Mouse (Mus musculus) CH12.LX (cell line): ENCODE results near the gene Sf3b1. TPM values are rescaled to one million over a fixed set of nuclear protein-coding genes. Genes with fewer than 3 reads are reported as not detected.

ENCODE experiments used
- DNase-seq: peaks from one replicate; pipeline ENCODE4 v3.0.0-alpha.2; 2013; ENCODE audit errors: extremely low read depth
- H3K27ac ChIP-seq: 2 replicates; pipeline ENCODE4 v1.5.1; 2012; ENCODE audit warnings: low read depth, mild to moderate bottlenecking, control low read depth, moderate library complexity; ENCODE audit not compliant: insufficient read depth
- H3K27me3 ChIP-seq: replicated peaks from 2 replicates; pipeline ENCODE3; 2012; ENCODE audit warnings: inconsistent platforms
- H3K36me3 ChIP-seq, 2 experiments: replicated peaks in 1 of 2; 2 replicates each; pipeline versions ENCODE3 to v1.6.1; 2012; ENCODE audit warnings: inconsistent platforms in 1 of 2, low read length in 1 of 2, mild to moderate bottlenecking in 1 of 2, mixed read lengths in 1 of 2, moderate library complexity in 1 of 2; ENCODE audit not compliant: control insufficient read depth in 1 of 2, insufficient read depth in 1 of 2
- H3K4me1 ChIP-seq, 2 experiments: 2 replicates each; pipeline ENCODE4 v1.6.1; 2012; ENCODE audit warnings: inconsistent platforms in 1 of 2, moderate library complexity in 1 of 2; ENCODE audit not compliant: insufficient read depth in 2 of 2, control insufficient read depth in 1 of 2
- H3K4me2 ChIP-seq: 2 replicates; pipeline ENCODE4 v1.6.1; 2012; ENCODE audit warnings: low read depth, mild to moderate bottlenecking, control low read depth; ENCODE audit not compliant: poor library complexity, insufficient read depth, severe bottlenecking
- H3K4me3 ChIP-seq, 3 experiments: fragments of 150-350 bp in 1 of 3; sonication (generic) in 1 of 3; replicated peaks in 1 of 3; 2 replicates each; pipeline versions ENCODE3 to v1.5.1; 2011 to 2012; ENCODE audit warnings: low read depth in 2 of 3, low read length in 2 of 3, mild to moderate bottlenecking in 2 of 3, moderate library complexity in 2 of 3, control low read depth in 1 of 3, improper control_type of control experiment in 1 of 3, inconsistent platforms in 1 of 3, mixed read lengths in 1 of 3; ENCODE audit not compliant: poor library complexity in 1 of 3
- H3K79me2 ChIP-seq: replicated peaks from 2 replicates; pipeline ENCODE4 v1.6.1; 2012; ENCODE audit warnings: mild to moderate bottlenecking, moderate library complexity; ENCODE audit not compliant: control insufficient read depth, poor library complexity, insufficient read depth, severe bottlenecking; ENCODE audit errors: extremely low read depth
- H3K9ac ChIP-seq: 2 replicates; pipeline ENCODE4 v1.6.1; 2012; ENCODE audit warnings: low read depth, mild to moderate bottlenecking, control low read depth, moderate library complexity; ENCODE audit not compliant: insufficient read depth
- H3K9me3 ChIP-seq: replicated peaks from 2 replicates; pipeline ENCODE3; 2012; ENCODE audit warnings: low read length, inconsistent platforms, mixed read lengths
- CHD1 ChIP-seq: IDR thresholded peaks from 2 replicates; pipeline ENCODE4 v1.6.1; 2012; ENCODE audit warnings: low read depth, low read length, improper control_type of control experiment, inconsistent platforms
- CHD2 ChIP-seq: IDR thresholded peaks from 2 replicates; pipeline ENCODE4 v1.6.1; 2011; ENCODE audit warnings: low read length, improper control_type of control experiment
- CTCF ChIP-seq, 2 experiments: IDR thresholded peaks in 1 of 2; conservative IDR thresholded peaks in 1 of 2; 2 replicates each; pipeline ENCODE4 v1.5.1; 2011 to 2012; ENCODE audit warnings: low read depth in 2 of 2, low read length in 2 of 2, improper control_type of control experiment in 1 of 2, inconsistent platforms in 1 of 2, mild to moderate bottlenecking in 1 of 2, moderate library complexity in 1 of 2
- E2F4 ChIP-seq: IDR thresholded peaks from 2 replicates; pipeline ENCODE4 v1.6.1; 2011; ENCODE audit warnings: low read depth, low read length, improper control_type of control experiment; ENCODE audit not compliant: insufficient replicate concordance
- ELF1 ChIP-seq: IDR thresholded peaks from 2 replicates; pipeline ENCODE4 v1.6.1; 2014; ENCODE audit warnings: low read depth, mild to moderate bottlenecking, inconsistent platforms, low read length, improper control_type of control experiment
- ETS1 ChIP-seq: conservative IDR thresholded peaks from 2 replicates; pipeline ENCODE4 v1.6.1; 2012; ENCODE audit warnings: low read depth, mild to moderate bottlenecking, inconsistent platforms, low read length, improper control_type of control experiment, moderate library complexity
- GABPA ChIP-seq: IDR thresholded peaks from 2 replicates; pipeline ENCODE4 v1.6.1; 2012; ENCODE audit warnings: low read depth, low read length, improper control_type of control experiment, inconsistent platforms; ENCODE audit not compliant: insufficient replicate concordance
- HCFC1 ChIP-seq: IDR thresholded peaks from 2 replicates; pipeline ENCODE4 v1.6.1; 2012; ENCODE audit warnings: low read depth, mild to moderate bottlenecking, inconsistent platforms, low read length, improper control_type of control experiment
- KAT2A ChIP-seq: IDR thresholded peaks from 2 replicates; pipeline ENCODE4 v1.6.1; 2012; ENCODE audit warnings: low read length, improper control_type of control experiment, inconsistent platforms; ENCODE audit not compliant: insufficient replicate concordance
- MAFK ChIP-seq: IDR thresholded peaks from 2 replicates; pipeline ENCODE4 v1.6.1; 2011; ENCODE audit warnings: low read length, improper control_type of control experiment; ENCODE audit not compliant: insufficient replicate concordance
- MAZ ChIP-seq: IDR thresholded peaks from 2 replicates; pipeline ENCODE4 v1.6.1; 2012; ENCODE audit warnings: low read depth, mild to moderate bottlenecking, inconsistent platforms, low read length, improper control_type of control experiment, moderate library complexity
- MEF2A ChIP-seq: IDR thresholded peaks from 2 replicates; pipeline ENCODE4 v1.6.1; 2014; ENCODE audit warnings: low read depth, mild to moderate bottlenecking, inconsistent platforms, low read length, improper control_type of control experiment, borderline replicate concordance
- NRF1 ChIP-seq: IDR thresholded peaks from 2 replicates; pipeline ENCODE4 v1.6.1; 2014; ENCODE audit warnings: low read depth, mild to moderate bottlenecking, inconsistent platforms, low read length, improper control_type of control experiment, moderate library complexity
- PAX5 ChIP-seq: IDR thresholded peaks from 2 replicates; pipeline ENCODE4 v1.6.1; 2012; ENCODE audit warnings: low read length, inconsistent platforms, mixed read lengths
- POLR2A ChIP-seq: IDR thresholded peaks from 2 replicates; pipeline ENCODE4 v1.6.1; 2011; ENCODE audit warnings: low read depth, mild to moderate bottlenecking, improper control_type of control experiment, low read length
- POLR2AphosphoS2 ChIP-seq: IDR thresholded peaks from 2 replicates; pipeline ENCODE4 v1.6.1; 2011; ENCODE audit warnings: low read depth, low read length, improper control_type of control experiment
- SIN3A ChIP-seq: IDR thresholded peaks from 2 replicates; pipeline ENCODE4 v1.6.1; 2012; ENCODE audit warnings: low read length, improper control_type of control experiment, inconsistent platforms
- SMC3 ChIP-seq: IDR thresholded peaks from 2 replicates; pipeline ENCODE4 v1.6.1; 2011; ENCODE audit warnings: low read depth, low read length, improper control_type of control experiment
- TBP ChIP-seq: conservative IDR thresholded peaks from 2 replicates; pipeline ENCODE4 v1.6.1; 2011; ENCODE audit warnings: low read depth, low read length, improper control_type of control experiment
- UBTF ChIP-seq: IDR thresholded peaks from 2 replicates; pipeline ENCODE4 v1.6.1; 2012; ENCODE audit warnings: low read depth, mild to moderate bottlenecking, inconsistent platforms, low read length, improper control_type of control experiment, moderate library complexity
- USF2 ChIP-seq: conservative IDR thresholded peaks from 2 replicates; pipeline ENCODE4 v1.6.1; 2011; ENCODE audit warnings: low read depth, low read length, improper control_type of control experiment
- ZC3H11A ChIP-seq: IDR thresholded peaks from 2 replicates; pipeline ENCODE4 v1.6.1; 2012; ENCODE audit warnings: low read depth, mild to moderate bottlenecking, inconsistent platforms, low read length, improper control_type of control experiment
- ZNF384 ChIP-seq: IDR thresholded peaks from 2 replicates; pipeline ENCODE4 v1.6.1; 2012; ENCODE audit warnings: low read depth, low read length, improper control_type of control experiment, inconsistent platforms
- dilution Hi-C: fragments of 300-500 bp; cut with MboI; formaldehyde crosslinking; loops from 2 replicates; pipeline ENCODE4 v1.14.3; 2020; ENCODE audit warnings: low sequenced_read_pairs; ENCODE audit not compliant: extremely low pct_unique_long_range_greater_than_20kb, extremely low pct_ligation_motif_present
- in situ Hi-C: fragments of 300-500 bp; cut with MboI; formaldehyde crosslinking; loops from 3 replicates; pipeline ENCODE4 v1.14.3; 2019; ENCODE audit warnings: low sequenced_read_pairs, low pct_ligation_motif_present, low pct_unique_long_range_greater_than_20kb, mixed read lengths
- polyA plus RNA-seq: library from polyadenylated mRNA; unstranded; fragments of >175 nt; gene quantifications from 2 replicates; pipeline ENCODE4 v1.2.1, GENCODE M21; 2012; ENCODE audit warnings: low read depth; ENCODE audit not compliant: insufficient read length
- total RNA-seq, 2 experiments: library from RNA; depleted of rRNA; stranded (reverse); fragments of 300-350 nt in 1 of 2; fragments of >200 nt in 1 of 2; gene quantifications; 2 replicates each; pipeline ENCODE4 v1.2.3; 2012 to 2014

Gene Sf3b1
- total and polyA plus RNA-seq, 3 experiments: 109 to 186 (median 133) TPM

GRCm38 (mm10) chr1:54983339-54983738 lies 43.9 kb downstream of the Sf3b1 start:
- H3K4me1 ChIP-seq: peaks cover 0 to 24% of the 10 kb centered on the region in 2 experiments; a peak in 2 of 4 replicates
- no peak overlapping the region for H3K27ac ChIP-seq
- no peaks in the 10 kb centered on the region for H3K27me3 ChIP-seq
- H3K9me3 ChIP-seq: no peaks in the 10 kb centered on the region
- H3K4me3 ChIP-seq: no peak overlapping the region
- DNase-seq: no peak
- no peak overlapping the region for H3K9ac ChIP-seq
- dilution Hi-C loops (no loop called here), in situ Hi-C loops (no loop called here)
- peaks cover 26 to 53% of the 10 kb centered on the region in 2 experiments for H3K36me3 ChIP-seq
- no peak overlapping the region for H3K4me2 ChIP-seq
- no peaks in the 10 kb centered on the region for H3K79me2 ChIP-seq
- TF ChIP-seq SMC3 (peak; percentile 21; the same call in 1 of the 2 replicates), HCFC1 (no peak), POLR2AphosphoS2 (peak; percentile 84), UBTF (no peak), GABPA (no peak), E2F4 (no peak), ETS1 (no peak), PAX5 (no peak), ZC3H11A (no peak), CHD1 (no peak), MAZ (no peak), CHD2 (no peak), TBP (no peak), ZNF384 (no peak), MAFK (no peak), USF2 (no peak), KAT2A (no peak), POLR2A (no peak), NRF1 (no peak), MEF2A (no peak), SIN3A (no peak), CTCF (conservative IDR thresholded peaks at IDR 0.05 in 1 of 2, IDR thresholded peaks at IDR 0.05 in 1 of 2; ENCODE audit: low read depth in 2 of 2, low read length in 2 of 2) (peak in 1 of 2 experiments; percentile 47; a peak in 2 of 4 replicates)

DNA sequence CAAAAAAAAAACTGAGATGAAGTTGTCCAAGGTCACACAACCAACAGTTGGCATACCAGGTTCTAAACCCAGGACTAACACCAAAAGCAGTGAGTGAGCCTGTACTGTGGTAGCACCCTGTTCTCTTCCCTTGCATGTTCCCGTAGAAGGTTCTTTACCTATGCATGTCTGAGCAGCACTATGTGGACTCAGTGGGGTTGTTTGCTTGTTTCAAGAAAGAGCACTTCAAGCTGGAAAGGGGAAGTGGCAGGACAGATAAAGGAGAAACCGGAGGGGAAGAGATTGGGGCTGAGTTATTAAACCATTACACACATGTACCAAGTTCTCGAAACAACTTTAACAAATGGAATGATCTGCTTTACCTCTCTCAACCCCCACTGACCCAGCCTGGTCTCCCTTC lies 44.6 kb downstream of the Sf3b1 start:
- DNase-seq: peak; percentile 37
- no peak overlapping the region for H3K4me3 ChIP-seq
- no peak for TF ChIP-seq ZNF384
- TF ChIP-seq MEF2A: no peak
- no peak for TF ChIP-seq CHD1
- TF ChIP-seq ELF1: no peak
- TF ChIP-seq TBP: no peak
- H3K36me3 ChIP-seq: peaks cover 22 to 46% of the 10 kb centered on the region in 2 experiments
- H3K27me3 ChIP-seq: no peaks in the 10 kb centered on the region
- H3K4me2 ChIP-seq: no peak overlapping the region
- H3K79me2 ChIP-seq: no peaks in the 10 kb centered on the region
- no peak overlapping the region for H3K27ac ChIP-seq
- dilution Hi-C loops: no loop called here
- H3K4me1 ChIP-seq: peaks cover 0 to 24% of the 10 kb centered on the region in 2 experiments; a peak in 2 of 4 replicates
- H3K9ac ChIP-seq: no peak overlapping the region
- H3K9me3 ChIP-seq: no peaks in the 10 kb centered on the region
- in situ Hi-C loops: no loop called here
